Mouse (Mus musculus): ENCODE measurements around the gene Cdkn1b. TPM values are rescaled to one million over a fixed set of nuclear protein-coding genes. Genes with fewer than 3 reads are reported as not detected.

The Cdkn1b gene
- 10 to 100 TPM; 20.7 to 31.5 TPM for polyA plus RNA-seq (2017; shearing (Covaris generic))

DNA sequence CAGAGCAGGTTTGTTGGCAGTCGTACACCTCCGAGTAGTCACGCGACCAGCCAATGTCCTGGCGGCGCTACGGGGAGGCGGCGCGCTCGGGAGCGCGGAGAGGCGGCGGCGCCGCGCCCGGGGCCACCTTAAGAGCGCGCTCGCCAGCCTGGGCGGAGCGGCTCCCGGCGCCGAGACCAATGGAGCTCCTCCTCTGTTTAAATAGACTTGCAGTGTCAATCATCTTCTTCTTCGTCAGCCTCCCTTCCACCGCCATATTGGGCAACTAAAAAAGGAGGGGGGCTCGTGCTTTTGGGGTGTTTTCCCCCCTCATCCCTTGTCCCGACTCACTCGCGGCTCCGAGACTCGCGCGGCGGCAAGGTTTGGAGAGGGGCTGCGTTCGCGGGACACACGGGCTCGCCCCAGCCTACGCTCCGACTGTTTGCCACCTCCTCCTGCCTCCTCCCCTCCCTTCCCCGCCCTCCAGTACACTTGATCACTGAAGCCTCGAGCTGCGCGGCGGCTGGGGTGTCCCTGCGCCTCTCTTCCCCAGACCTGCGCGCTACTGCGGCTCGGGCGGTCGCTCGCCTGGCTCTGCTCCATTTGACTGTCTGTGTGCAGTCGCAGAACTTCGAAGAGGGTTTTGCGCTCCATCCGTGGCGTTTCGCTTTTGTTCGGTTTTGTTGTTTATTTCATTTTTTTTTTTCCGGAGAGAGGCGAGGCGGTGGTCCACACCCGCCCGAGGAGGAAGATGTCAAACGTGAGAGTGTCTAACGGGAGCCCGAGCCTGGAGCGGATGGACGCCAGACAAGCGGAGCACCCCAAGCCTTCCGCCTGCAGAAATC lies at the start of gene Cdkn1b:
Cdkn1b (plus strand) TSS at position 212 of the 824 bp plus-strand sequence.

DNA sequence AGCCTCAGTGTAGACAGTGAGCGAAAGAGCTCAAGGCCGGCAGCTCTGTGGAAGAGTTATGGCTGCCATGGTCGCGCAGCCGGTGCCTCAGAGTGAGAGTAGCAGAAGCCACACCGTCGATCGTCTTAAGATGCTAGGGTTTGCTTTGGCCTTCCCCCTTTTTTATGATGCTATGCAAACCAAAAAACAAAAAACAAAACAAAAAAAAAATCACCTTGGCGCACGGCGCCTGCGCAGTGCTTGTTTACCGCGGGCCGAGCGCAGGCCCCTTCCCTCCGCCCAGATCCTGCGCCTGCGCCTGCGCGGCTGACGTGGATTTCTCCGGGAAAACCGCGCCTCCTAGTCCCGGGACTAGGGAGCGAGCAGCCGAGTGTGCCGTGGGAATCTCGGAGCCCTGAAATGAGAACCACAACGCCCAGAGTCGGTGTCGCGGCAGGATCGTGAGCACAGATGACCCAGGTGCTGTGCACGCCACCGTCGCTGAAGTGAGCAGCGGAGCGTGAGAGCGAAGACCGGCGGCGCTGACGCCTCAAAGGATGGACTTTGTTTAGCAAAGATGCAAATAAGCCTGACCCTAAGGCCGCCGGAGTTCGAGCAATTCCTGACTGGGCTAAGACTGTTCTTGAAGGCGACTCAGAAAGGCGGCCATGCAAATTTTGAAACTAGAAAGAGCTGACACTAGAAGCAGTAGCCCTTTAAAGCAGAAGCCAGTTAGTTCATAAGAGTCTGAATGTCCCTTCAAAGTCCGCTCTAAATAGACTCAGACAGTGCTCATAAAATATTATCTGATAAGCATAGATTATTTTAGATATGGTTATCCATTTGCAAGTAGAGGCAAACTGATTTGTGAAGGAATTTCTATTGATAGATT lies 21.9 kb upstream of the Cdkn1b start, which contains the start of gene Gpr19:
Gpr19 (minus strand) TSS at position 484 of the 871 bp plus-strand sequence.

Other genes with a start within 250 kb of the Cdkn1b start
- gene Dusp16, start 127.8 kb upstream of the Cdkn1b start, polyA plus RNA-seq (2017; shearing (Covaris generic)) = 1 to 10 TPM; 1.4 to 2.6 TPM
- gene Crebl2, start 90.2 kb upstream of the Cdkn1b start, polyA plus RNA-seq (2017; shearing (Covaris generic)) = 10 to 100 TPM; 21.5 to 23.4 TPM
- gene Gpr19, start 21.8 kb upstream of the Cdkn1b start, polyA plus RNA-seq (2017; shearing (Covaris generic)) = 1 to 10 TPM; 5.8 to 8.1 TPM
- gene Apold1, start 61.3 kb downstream of the Cdkn1b start, polyA plus RNA-seq (2017; shearing (Covaris generic)) = under 1 TPM; 0.21 to 0.41 TPM
- gene Ddx47, start 91.2 kb downstream of the Cdkn1b start, polyA plus RNA-seq (2017; shearing (Covaris generic)) = 100 to 1,000 TPM; 128 to 143 TPM
- 1 to 10 TPM in 1 of 2 experiments, under 1 TPM in 1; 0.36 to 1.2 TPM for gene Gprc5a, start 145.2 kb downstream of the Cdkn1b start, polyA plus RNA-seq (2017; shearing (Covaris generic))
- gene Gprc5d, start 197.9 kb downstream of the Cdkn1b start, polyA plus RNA-seq (2017; shearing (Covaris generic)) = not detected